Comparison of ENCODE assay signal across 16 mouse cellular contexts in the genomic region with DNA sequence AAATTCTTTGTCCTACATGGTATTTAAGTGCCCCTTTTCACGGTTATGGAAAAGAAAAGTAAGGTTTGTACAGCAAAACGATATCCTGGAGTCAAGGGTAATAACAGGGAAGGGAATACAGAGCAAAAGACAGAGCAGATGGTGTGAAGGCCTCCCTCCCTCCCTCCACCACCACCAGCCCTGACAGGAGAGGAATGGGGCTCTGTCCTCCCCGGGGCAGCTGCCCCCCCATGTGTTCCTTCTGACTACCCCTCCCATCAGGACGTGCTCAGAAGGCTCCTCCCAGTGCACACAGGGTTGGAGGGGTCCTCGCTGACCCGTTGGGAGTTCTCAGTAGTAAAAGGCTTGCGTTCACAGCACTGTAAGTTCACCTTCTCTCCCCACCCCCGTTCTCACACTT.
DNase-seq lines count a peak whose midpoint lies in the region; ATAC-seq lines count a peak whose summit lies in the region.
"Had no signal": no experiment of that assay in that cellular context is flagged by ENCODE, and none has a peak within 500 bp of the region (broad histone marks: within the 10 kb centered on the region; RNA-seq: fewer than 3 reads in every experiment).

No protein-coding gene starts in this region.

- H3K4me1 ChIP-seq in hindbrain, embryonic 10.5 days (replicated peaks) = peaks cover 54% of the 10 kb centered on the region
- H3K4me1 ChIP-seq in hindbrain, embryonic 16.5 days (ENCODE audit: control insufficient read depth, insufficient read depth, low read depth, low read length) = peaks cover 25% of the 10 kb centered on the region
- H3K4me1 ChIP-seq in hindbrain, embryonic 13.5 days (replicated peaks) = peaks cover 72% of the 10 kb centered on the region

- no peak for ATAC-seq in hindbrain, embryonic 16.5 days
- ATAC-seq in hindbrain, embryonic 13.5 days (ENCODE audit: low FRiP score) = no peak

- no peak overlapping the region for H3K4me2 ChIP-seq in hindbrain, embryonic 16.5 days (ENCODE audit: low read length)
- H3K4me2 ChIP-seq in hindbrain, embryonic 13.5 days = no peak overlapping the region
- H3K4me2 ChIP-seq: liver, embryonic 13.5 days had no signal

- 59% methylated on average over 8 of the region's 8 CpGs for WGBS in hindbrain, embryonic 10.5 days
- 54% methylated on average over 8 of the region's 8 CpGs for WGBS in hindbrain, embryonic 16.5 days
- WGBS in hindbrain, embryonic 13.5 days = 44% methylated on average over 8 of the region's 8 CpGs

- no peak overlapping the region for H3K9ac ChIP-seq in hindbrain, embryonic 16.5 days (ENCODE audit: low read depth, low read length)
- H3K9ac ChIP-seq in hindbrain, embryonic 13.5 days = 0 out of 2 replicates have a peak overlapping the region, but pooled peaks have one; percentile 13
- H3K9ac ChIP-seq: liver, embryonic 13.5 days had no signal

- H3K9me3 ChIP-seq in hindbrain, embryonic 10.5 days = peaks cover 4% of the 10 kb centered on the region; the same call in 1 of the 2 replicates
- H3K9me3 ChIP-seq in hindbrain, embryonic 16.5 days (ENCODE audit: control insufficient read depth, low read length) = no peaks in the 10 kb centered on the region
- no peaks in the 10 kb centered on the region for H3K9me3 ChIP-seq in hindbrain, embryonic 13.5 days
- H3K9me3 ChIP-seq: liver, embryonic 13.5 days; megakaryocyte, embryonic 14.5 days had no signal

- no peaks in the 10 kb centered on the region for H3K27me3 ChIP-seq in hindbrain, embryonic 10.5 days (ENCODE audit: insufficient read depth, poor library complexity, severe bottlenecking)
- no peaks in the 10 kb centered on the region for H3K27me3 ChIP-seq in hindbrain, embryonic 16.5 days (replicated peaks; ENCODE audit: control insufficient read depth, insufficient read depth, low read length)
- no peaks in the 10 kb centered on the region for H3K27me3 ChIP-seq in hindbrain, embryonic 13.5 days
- H3K27me3 ChIP-seq: liver, embryonic 13.5 days; megakaryocyte, embryonic 14.5 days had no signal

- DNase-seq in cerebellum, postnatal 25 days = peak; percentile 55 to 65
- DNase-seq in cerebellum, postnatal 4 days (ENCODE audit: low spot score in 2 of 2) = no peak
- no peak for DNase-seq in hindbrain, embryonic 10.5 days (ENCODE audit: low spot score)
- peak; percentile 62 for DNase-seq in brain, adult 2 months (ENCODE audit: low read depth, low spot score)
- no peak for DNase-seq in thymus, postnatal 10 days (ENCODE audit: low spot score in 2 of 2)
- DNase-seq in left cerebral cortex, adult 8-10 months (ENCODE audit: low spot score in 2 of 2) = no peak
- DNase-seq: adrenal gland, postnatal 25 days; gastrocnemius, postnatal 25 days; layer of hippocampus, adult 9-11 months; liver, embryonic 13.5 days; right cerebral cortex, postnatal 25 days; thymus, adult 2 months had no signal

- peak overlapping the region; percentile 74 for H3K27ac ChIP-seq in hindbrain, embryonic 10.5 days
- no peak overlapping the region for H3K27ac ChIP-seq in hindbrain, embryonic 16.5 days (ENCODE audit: low read depth, low read length)
- peak overlapping the region; percentile 74 for H3K27ac ChIP-seq in hindbrain, embryonic 13.5 days
- H3K27ac ChIP-seq: kidney, postnatal 0 days; liver, embryonic 13.5 days had no signal

- H3K36me3 ChIP-seq in hindbrain, embryonic 10.5 days = peaks cover 44% of the 10 kb centered on the region
- H3K36me3 ChIP-seq in hindbrain, embryonic 16.5 days (ENCODE audit: control insufficient read depth, insufficient read depth, low read length) = peaks cover 6% of the 10 kb centered on the region
- H3K36me3 ChIP-seq in hindbrain, embryonic 13.5 days = peaks cover 35% of the 10 kb centered on the region

- H3K4me3 ChIP-seq in hindbrain, embryonic 10.5 days = no peak overlapping the region
- H3K4me3 ChIP-seq in hindbrain, embryonic 16.5 days (ENCODE audit: low read length) = no peak overlapping the region
- H3K4me3 ChIP-seq in hindbrain, embryonic 13.5 days = no peak overlapping the region
- H3K4me3 ChIP-seq: liver, embryonic 13.5 days; megakaryocyte, embryonic 14.5 days had no signal

Comparison
In these comparisons a context has a peak if more than half of its experiments do, and no peak if none do; other contexts are left out.
1. DNase-seq: peak in cerebellum, postnatal 25 days (2 of 2) and brain, adult 2 months (single experiment); none in cerebellum, postnatal 4 days (0 of 2), hindbrain, embryonic 10.5 days (single experiment), thymus, postnatal 10 days (0 of 2) and left cerebral cortex, adult 8-10 months (0 of 2).